Comparison of ENCODE assay signal across 8 mouse cellular contexts in genomic region chr6:83879815-83880214, GRCm38 (mm10). TPM values are rescaled to one million over a fixed set of nuclear protein-coding genes. Genes with fewer than 3 reads are reported as not detected.
A peak's percentile ranks its signal among the peaks of the same experiment; 100 is the strongest.
DNase-seq lines count a peak whose midpoint lies in the region; ATAC-seq and TF ChIP-seq lines count a peak whose summit lies in the region.

No protein-coding gene starts in this region.

- H3K4me1 ChIP-seq in forebrain, embryonic 10.5 days = 0 out of 2 replicates have a peak, but pooled peaks cover 3% of the 10 kb centered on the region
- no peaks in the 10 kb centered on the region for H3K4me1 ChIP-seq in forebrain, embryonic 16.5 days (replicated peaks; ENCODE audit: control insufficient read depth, insufficient read depth, low read length)
- H3K4me1 ChIP-seq in embryonic facial prominence, embryonic 13.5 days = no peaks in the 10 kb centered on the region
- no peaks in the 10 kb centered on the region for H3K4me1 ChIP-seq in lung, postnatal 0 days (ENCODE audit: insufficient read depth, low read depth, low read length)

- H3K4me2 ChIP-seq in forebrain, embryonic 16.5 days (ENCODE audit: low read length) = no peak overlapping the region
- H3K4me2 ChIP-seq in embryonic facial prominence, embryonic 13.5 days = peak overlapping the region; percentile 37
- no peak overlapping the region for H3K4me2 ChIP-seq in lung, postnatal 0 days (replicated peaks; ENCODE audit: low read depth, low read length)

- no peak overlapping the region for H3K9ac ChIP-seq in forebrain, embryonic 16.5 days (replicated peaks; ENCODE audit: low read depth, low read length)
- H3K9ac ChIP-seq in embryonic facial prominence, embryonic 13.5 days = 0 out of 2 replicates have a peak overlapping the region, but pooled peaks have one; percentile 27
- no peak overlapping the region for H3K9ac ChIP-seq in lung, postnatal 0 days (replicated peaks; ENCODE audit: low read depth)

- no peak for DNase-seq in forebrain, embryonic 10.5 days (ENCODE audit: extremely low spot score, low spot score)
- peak; percentile 83 for DNase-seq in 3T3-L1 (ENCODE audit: low read depth, low spot score)
- peak; percentile 83 for DNase-seq in adipocyte (ENCODE audit: low spot score)
- peak; percentile 80 for DNase-seq in induced T-regulatory cell, adult 2 months (ENCODE audit: low read depth)
- DNase-seq in lung, postnatal 0 days (ENCODE audit: low spot score) = peak; percentile 80
- peak; percentile 34 to 62 for DNase-seq in right cerebral cortex, postnatal 10 days (ENCODE audit: low spot score in 2 of 2)

- no peaks in the 10 kb centered on the region for H3K27me3 ChIP-seq in forebrain, embryonic 10.5 days (ENCODE audit: poor library complexity, severe bottlenecking)
- no peaks in the 10 kb centered on the region for H3K27me3 ChIP-seq in forebrain, embryonic 16.5 days (replicated peaks; ENCODE audit: control insufficient read depth, insufficient read depth, low read length)
- H3K27me3 ChIP-seq in embryonic facial prominence, embryonic 13.5 days = no peaks in the 10 kb centered on the region
- no peaks in the 10 kb centered on the region for H3K27me3 ChIP-seq in lung, postnatal 0 days (replicated peaks; ENCODE audit: insufficient read depth, low read length)

- H3K27ac ChIP-seq in forebrain, embryonic 10.5 days = no peak overlapping the region
- no peak overlapping the region for H3K27ac ChIP-seq in forebrain, embryonic 16.5 days (ENCODE audit: low read length)
- no peak overlapping the region for H3K27ac ChIP-seq in embryonic facial prominence, embryonic 13.5 days
- no peak overlapping the region for H3K27ac ChIP-seq in lung, postnatal 0 days (ENCODE audit: low read length)

- 0 out of 2 replicates have a peak, but pooled peaks have one; percentile 16 for TF ChIP-seq EP300 in lung, postnatal 0 days (IDR thresholded peaks at IDR 0.05)

- ATAC-seq in forebrain, embryonic 16.5 days = no peak
- ATAC-seq in embryonic facial prominence, embryonic 13.5 days (ENCODE audit: insufficient number of reproducible peaks, insufficient read depth, low FRiP score, low TSS enrichment, low read depth) = no peak
- ATAC-seq in lung, postnatal 0 days = no peak

- TF ChIP-seq CTCF in lung, postnatal 0 days (IDR thresholded peaks at IDR 0.05) = peak; percentile 73

- no peaks in the 10 kb centered on the region for H3K9me3 ChIP-seq in forebrain, embryonic 10.5 days
- no peaks in the 10 kb centered on the region for H3K9me3 ChIP-seq in forebrain, embryonic 16.5 days (ENCODE audit: control insufficient read depth, low read length)
- H3K9me3 ChIP-seq in embryonic facial prominence, embryonic 13.5 days = no peaks in the 10 kb centered on the region
- H3K9me3 ChIP-seq in lung, postnatal 0 days (ENCODE audit: low read length) = no peaks in the 10 kb centered on the region

- 4% methylated on average over 4 of the region's 4 CpGs for WGBS in forebrain, embryonic 10.5 days
- WGBS in forebrain, embryonic 16.5 days = 1% methylated on average over 4 of the region's 4 CpGs
- WGBS in embryonic facial prominence, embryonic 13.5 days = 2% methylated on average over 4 of the region's 4 CpGs
- WGBS in lung, postnatal 0 days = 5% methylated on average over 4 of the region's 4 CpGs

- peak overlapping the region; percentile 18 for H3K4me3 ChIP-seq in forebrain, embryonic 10.5 days
- H3K4me3 ChIP-seq in forebrain, embryonic 16.5 days (replicated peaks; ENCODE audit: low read length) = no peak overlapping the region
- 0 out of 2 replicates have a peak overlapping the region, but pooled peaks have one; percentile 9 for H3K4me3 ChIP-seq in embryonic facial prominence, embryonic 13.5 days
- H3K4me3 ChIP-seq in lung, postnatal 0 days (ENCODE audit: low read depth, low read length) = no peak overlapping the region

- no peaks in the 10 kb centered on the region for H3K36me3 ChIP-seq in forebrain, embryonic 10.5 days (replicated peaks)
- no peaks in the 10 kb centered on the region for H3K36me3 ChIP-seq in forebrain, embryonic 16.5 days (ENCODE audit: control insufficient read depth, insufficient read depth)
- no peaks in the 10 kb centered on the region for H3K36me3 ChIP-seq in embryonic facial prominence, embryonic 13.5 days
- no peaks in the 10 kb centered on the region for H3K36me3 ChIP-seq in lung, postnatal 0 days (ENCODE audit: insufficient read depth, low read length)

RNA-seq across cellular contexts. Expression of gene Zfp638, which starts 12.9 kb away (rescaled TPM):
- 69.9 and 74.9 TPM in 2 replicates for polyA plus RNA-seq in forebrain, embryonic 10.5 days (2016; fragmentation: Nextera tagmentation; extraction: Ambion mirVana)
- 90.8 and 99.0 TPM in 2 replicates for polyA plus RNA-seq in forebrain, embryonic 16.5 days (2015; fragmentation: Nextera tagmentation; extraction: Ambion mirVana)
- polyA plus RNA-seq in embryonic facial prominence, embryonic 13.5 days (2015; fragmentation: Nextera tagmentation; extraction: Ambion mirVana) = 77.1 and 77.5 TPM in 2 replicates
- polyA plus RNA-seq in lung, postnatal 0 days (2015; fragmentation: Nextera tagmentation; extraction: Ambion mirVana) = 26.9 and 34.8 TPM in 2 replicates

RNA-seq across cellular contexts. Expression of gene Paip2b, which starts 48.3 kb away (rescaled TPM):
- 21.3 and 22.7 TPM in 2 replicates for polyA plus RNA-seq in forebrain, embryonic 10.5 days (2016; fragmentation: Nextera tagmentation; extraction: Ambion mirVana)
- 33.9 and 50.2 TPM in 2 replicates for polyA plus RNA-seq in forebrain, embryonic 16.5 days (2015; fragmentation: Nextera tagmentation; extraction: Ambion mirVana)
- polyA plus RNA-seq in embryonic facial prominence, embryonic 13.5 days (2015; fragmentation: Nextera tagmentation; extraction: Ambion mirVana) = 20.8 and 24.0 TPM in 2 replicates
- polyA plus RNA-seq in lung, postnatal 0 days (2015; fragmentation: Nextera tagmentation; extraction: Ambion mirVana) = 8.6 and 8.8 TPM in 2 replicates

Comparison
In these comparisons a context has a peak if more than half of its experiments do, and no peak if none do; other contexts are left out.
1. H3K4me3 ChIP-seq: peak in forebrain, embryonic 10.5 days (single experiment) and embryonic facial prominence, embryonic 13.5 days (single experiment); none in forebrain, embryonic 16.5 days (single experiment) and lung, postnatal 0 days (single experiment).